Mouse (Mus musculus) liver, postnatal 0 days (tissue): ENCODE measurements around the gene Shisa6. TPM values are rescaled to one million over a fixed set of nuclear protein-coding genes. Genes with fewer than 3 reads are reported as not detected.

Experiments
- ATAC-seq: fragments of 200-750 bp; cut with Nextera tagmentation; 2 replicates; pipeline ENCODE4 v1.8.0; 2017; ENCODE audit warnings: mild to moderate bottlenecking, moderate library complexity
- DNase-seq: peaks from one replicate; pipeline ENCODE4 v3.0.0-alpha.2; 2016
- H3K27ac ChIP-seq: fragments of 300-500 bp; sonication (generic); 2 replicates; pipeline ENCODE4 v1.5.1; 2014; ENCODE audit warnings: antibody characterized with exemption, moderate library complexity, mild to moderate bottlenecking, low read depth
- H3K27me3 ChIP-seq: fragments of 300-500 bp; sonication (generic); 2 replicates; pipeline ENCODE4 v1.6.1; 2014; ENCODE audit warnings: low read length, control low read depth, mixed read lengths; ENCODE audit not compliant: insufficient read depth
- H3K36me3 ChIP-seq: fragments of 300-500 bp; sonication (generic); replicated peaks from 2 replicates; pipeline ENCODE4 v1.6.1; 2014; ENCODE audit warnings: mild to moderate bottlenecking, control low read depth, low read length, moderate library complexity, mixed read lengths; ENCODE audit not compliant: insufficient read depth
- H3K4me1 ChIP-seq: fragments of 300-500 bp; sonication (generic); 2 replicates; pipeline ENCODE4 v1.6.1; 2014; ENCODE audit warnings: antibody characterized with exemption, mild to moderate bottlenecking, control low read depth; ENCODE audit not compliant: insufficient read depth
- H3K4me2 ChIP-seq: fragments of 300-500 bp; sonication (generic); 2 replicates; pipeline ENCODE4 v1.6.1; 2014; ENCODE audit warnings: low read depth, mild to moderate bottlenecking, low read length, moderate library complexity, mixed read lengths
- H3K4me3 ChIP-seq: fragments of 300-500 bp; sonication (generic); 2 replicates; pipeline ENCODE4 v1.5.1; 2014; ENCODE audit warnings: low read depth, low read length
- H3K9ac ChIP-seq: fragments of 300-500 bp; sonication (generic); replicated peaks from 2 replicates; pipeline ENCODE4 v1.6.1; 2014; ENCODE audit warnings: mild to moderate bottlenecking, moderate library complexity
- H3K9me3 ChIP-seq: fragments of 300-500 bp; sonication (generic); 2 replicates; pipeline ENCODE4 v1.6.1; 2016; ENCODE audit warnings: mild to moderate bottlenecking, control low read depth, low read length, mixed read lengths
- CTCF ChIP-seq: sonication (generic); IDR thresholded peaks from 2 replicates; pipeline ENCODE4 v1.5.1; 2016; ENCODE audit warnings: antibody characterized with exemption, low read depth
- EP300 ChIP-seq: IDR thresholded peaks from 2 replicates; pipeline ENCODE4 v1.6.1; 2016; ENCODE audit warnings: antibody characterized with exemption, low read depth, mild to moderate bottlenecking
- whole genome bisulfite sequencing: fragments of 180-500 bp; shearing (Covaris S2); extraction: QIAGEN DNeasy Blood & Tissue Kit; methylation state at CpG from one replicate; pipeline ENCODE4 v1.1.7; 2014; ENCODE audit not compliant: insufficient replicate concordance; 5-methylcytosine and 5-hydroxymethylcytosine counted together
- polyA plus RNA-seq: library from polyadenylated mRNA; unstranded; fragments of >200 nt; fragmentation: Nextera tagmentation; extraction: Ambion mirVana; gene quantifications from 2 replicates; pipeline ENCODE4 v1.2.1, GENCODE M21; 2015

Gene Shisa6
- polyA plus RNA-seq, 1 experiment from 2014 or later = not detected

- 57% methylated on average over 8 of the region's 8 CpGs for WGBS
Measured at GRCm38 (mm10) chr11:66366809-66367685, 158.7 kb downstream of the Shisa6 start.

GRCm38 (mm10) chr11:66359811-66360210 is 166.0 kb downstream of the Shisa6 start:
- no peaks in the 10 kb centered on the region for H3K9me3 ChIP-seq
- H3K4me3 ChIP-seq = no peak overlapping the region
- TF ChIP-seq EP300 (no peak), CTCF (no peak)
- DNase-seq (no peak), ATAC-seq (no peak)
- no peaks in the 10 kb centered on the region for H3K4me1 ChIP-seq
- H3K4me2 ChIP-seq = no peak overlapping the region
- WGBS = 47% methylated on average over 1 of the region's 1 CpGs
- H3K36me3 ChIP-seq = no peaks in the 10 kb centered on the region
- no peak overlapping the region for H3K9ac ChIP-seq
- no peak overlapping the region for H3K27ac ChIP-seq
- H3K27me3 ChIP-seq = no peaks in the 10 kb centered on the region

More at GRCm38 (mm10) chr11:66366809-66367685, 158.7 kb downstream of the Shisa6 start:
- H3K27ac ChIP-seq = no peak overlapping the region
- ATAC-seq = no peak
- H3K9ac ChIP-seq = no peak overlapping the region
- DNase-seq = no peak
- no peaks in the 10 kb centered on the region for H3K36me3 ChIP-seq
- H3K4me2 ChIP-seq = no peak overlapping the region
- no peaks in the 10 kb centered on the region for H3K4me1 ChIP-seq
- no peak overlapping the region for H3K4me3 ChIP-seq
- H3K27me3 ChIP-seq = no peaks in the 10 kb centered on the region
- no peaks in the 10 kb centered on the region for H3K9me3 ChIP-seq
- TF ChIP-seq EP300 (no peak), CTCF (no peak)

GRCm38 (mm10) chr11:66344822-66345221 is 180.9 kb downstream of the Shisa6 start:
- no peak for DNase-seq
- ATAC-seq = no peak
- 52% methylated on average over 3 of the region's 3 CpGs for WGBS

GRCm38 (mm10) chr11:66336313-66336712 is 189.5 kb downstream of the Shisa6 start:
- Histone ChIP-seq H3K36me3 (no peaks in the 10 kb centered on the region), H3K4me1 (no peaks in the 10 kb centered on the region), H3K4me2 (no peak overlapping the region), H3K9me3 (no peaks in the 10 kb centered on the region), H3K9ac (no peak overlapping the region), H3K4me3 (no peak overlapping the region), H3K27ac (no peak overlapping the region), H3K27me3 (no peaks in the 10 kb centered on the region)
- TF ChIP-seq CTCF (no peak), EP300 (no peak)
- ATAC-seq (no peak), DNase-seq (no peak)

More at GRCm38 (mm10) chr11:66344822-66345221, 180.9 kb downstream of the Shisa6 start:
- Histone ChIP-seq H3K4me1 (no peaks in the 10 kb centered on the region), H3K36me3 (no peaks in the 10 kb centered on the region), H3K9ac (no peak overlapping the region), H3K9me3 (no peaks in the 10 kb centered on the region), H3K27ac (no peak overlapping the region), H3K27me3 (no peaks in the 10 kb centered on the region), H3K4me3 (no peak overlapping the region), H3K4me2 (no peak overlapping the region)
- no peak for TF ChIP-seq CTCF
- no peak for TF ChIP-seq EP300

- no peak for ATAC-seq
- TF ChIP-seq CTCF (no peak), EP300 (no peak)
Measured at GRCm38 (mm10) chr11:66312764-66313163, 213.0 kb downstream of the Shisa6 start.

GRCm38 (mm10) chr11:66304396-66304795 is 221.4 kb downstream of the Shisa6 start:
- no peak for TF ChIP-seq EP300
- TF ChIP-seq CTCF = no peak
- no peaks in the 10 kb centered on the region for H3K4me1 ChIP-seq
- no peak overlapping the region for H3K4me3 ChIP-seq
- WGBS = 52% methylated on average over 1 of the region's 1 CpGs
- ATAC-seq (no peak), DNase-seq (no peak)
- no peaks in the 10 kb centered on the region for H3K27me3 ChIP-seq
- no peak overlapping the region for H3K27ac ChIP-seq
- H3K9ac ChIP-seq = no peak overlapping the region
- no peaks in the 10 kb centered on the region for H3K36me3 ChIP-seq
- no peak overlapping the region for H3K4me2 ChIP-seq
- no peaks in the 10 kb centered on the region for H3K9me3 ChIP-seq

More at GRCm38 (mm10) chr11:66312764-66313163, 213.0 kb downstream of the Shisa6 start:
- Histone ChIP-seq H3K4me1 (no peaks in the 10 kb centered on the region), H3K9me3 (no peaks in the 10 kb centered on the region), H3K36me3 (no peaks in the 10 kb centered on the region), H3K4me2 (no peak overlapping the region), H3K27ac (no peak overlapping the region), H3K9ac (no peak overlapping the region), H3K27me3 (no peaks in the 10 kb centered on the region), H3K4me3 (no peak overlapping the region)
- WGBS = 79% methylated on average over 7 of the region's 7 CpGs
- DNase-seq = no peak
